Mouse (Mus musculus) urinary bladder, postnatal 36 days (tissue): Measurements from ENCODE around the gene Far2.

Experiments used
- DNase-seq, 2 experiments: peaks; one replicate each; pipeline ENCODE4 v3.0.0; 2022; ENCODE audit warnings: low spot score in 2 of 2, mixed read lengths in 1 of 2

Far2 gene

DNA sequence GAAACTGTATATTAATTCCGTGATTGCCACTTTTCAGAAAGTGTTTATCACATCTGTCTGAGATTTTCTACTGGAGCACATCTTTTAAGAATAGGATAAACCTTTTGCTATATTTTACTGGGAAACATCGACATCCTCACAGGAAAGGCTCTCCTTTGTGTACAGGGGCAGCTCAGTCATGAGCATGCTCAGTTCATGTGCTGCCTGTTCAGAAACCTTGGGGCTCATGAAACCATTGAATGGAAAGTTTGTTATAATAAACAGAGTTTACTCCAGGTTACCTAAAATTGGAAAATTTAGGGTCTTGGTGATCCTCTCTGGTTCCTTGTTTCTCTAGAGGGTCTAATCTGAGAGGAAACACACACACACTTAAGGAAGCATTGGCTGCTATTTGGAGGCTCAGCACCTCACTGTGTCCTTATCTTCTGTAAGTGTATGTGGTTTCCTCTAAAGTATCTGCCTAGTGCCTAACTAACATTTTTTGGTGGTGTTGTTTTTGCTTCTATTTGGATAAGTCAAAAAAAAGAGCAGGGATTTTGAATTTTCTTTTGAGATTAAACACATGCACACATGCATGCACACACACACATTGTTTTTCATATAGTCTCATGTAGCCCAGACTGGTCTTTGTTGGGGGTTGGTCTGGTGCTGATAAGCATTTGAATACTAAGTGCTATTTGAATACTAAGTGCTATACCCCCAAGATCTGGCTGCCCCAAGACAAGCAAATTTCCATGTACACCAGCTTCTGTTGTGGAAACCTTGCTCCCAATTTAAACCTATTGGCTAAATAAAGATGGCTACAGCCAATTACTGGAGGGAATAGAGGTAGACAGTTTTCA, 171.4 kb downstream of the Far2 start:
- no peak for DNase-seq

DNA sequence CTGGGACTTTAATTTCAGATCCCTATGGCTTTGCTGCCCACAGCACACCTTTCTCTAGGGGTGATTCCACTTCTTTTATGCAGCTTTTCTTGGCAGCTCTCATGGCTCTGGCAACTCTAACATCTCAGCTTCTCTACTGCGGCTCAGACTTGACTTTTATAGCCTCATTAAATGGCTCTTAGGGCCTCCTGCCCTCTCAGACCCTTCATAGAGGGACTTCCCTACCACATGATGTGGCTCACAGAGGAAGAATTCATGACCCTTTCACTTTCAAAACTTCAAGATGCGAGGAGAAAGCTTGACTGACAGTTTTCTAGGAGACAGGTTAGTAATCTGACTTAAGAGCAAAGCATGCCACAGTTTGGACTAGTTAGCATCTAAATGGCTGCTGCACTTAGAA, 175.6 kb downstream of the Far2 start:
- no peak for DNase-seq

GRCm38 (mm10) chr6:148227542-148227941, 180.5 kb downstream of the Far2 start:
- no peak for DNase-seq
